Mouse (Mus musculus): ENCODE measurements around the gene Ehd4.
A peak's percentile ranks its signal among the peaks of the same experiment; 100 is the strongest.

The Ehd4 gene

GRCm38 (mm10) chr2:120106397-120106973 lies 47.9 kb downstream of the Ehd4 start:
- no peak for DNase-seq

- no peak for DNase-seq
Measured at GRCm38 (mm10) chr2:120105861-120106260, 48.5 kb downstream of the Ehd4 start.

GRCm38 (mm10) chr2:120102881-120103280 lies 51.5 kb downstream of the Ehd4 start:
- DNase-seq: no peak

GRCm38 (mm10) chr2:120102450-120102849 lies 52.0 kb downstream of the Ehd4 start:
- no peak for DNase-seq

GRCm38 (mm10) chr2:120101961-120102360 lies 52.4 kb downstream of the Ehd4 start:
- no peak for DNase-seq

GRCm38 (mm10) chr2:120099886-120100285 lies 54.5 kb downstream of the Ehd4 start:
- DNase-seq: no peak

GRCm38 (mm10) chr2:120099263-120099662 lies 55.1 kb downstream of the Ehd4 start:
- no peak for DNase-seq

- no peak for DNase-seq
Measured at GRCm38 (mm10) chr2:120098781-120099202, 55.6 kb downstream of the Ehd4 start.

GRCm38 (mm10) chr2:120097868-120098267 lies 56.5 kb downstream of the Ehd4 start:
- no peak for DNase-seq

- DNase-seq: no peak
Measured at GRCm38 (mm10) chr2:120096711-120097110, 57.7 kb downstream of the Ehd4 start.

GRCm38 (mm10) chr2:120096191-120096590 lies 58.2 kb downstream of the Ehd4 start:
- no peak for DNase-seq

- no peak for DNase-seq
Measured at GRCm38 (mm10) chr2:120095171-120095570, 59.2 kb downstream of the Ehd4 start.

GRCm38 (mm10) chr2:120093671-120094430 lies 60.6 kb downstream of the Ehd4 start:
- peak; percentile 31 to 46 for DNase-seq

GRCm38 (mm10) chr2:120090979-120091378 lies 63.4 kb downstream of the Ehd4 start:
- DNase-seq: no peak

GRCm38 (mm10) chr2:120087897-120088296 lies 66.5 kb downstream of the Ehd4 start:
- DNase-seq: no peak

GRCm38 (mm10) chr2:120087391-120087790 lies 67.0 kb downstream of the Ehd4 start:
- DNase-seq: no peak

- no peak for DNase-seq
Measured at GRCm38 (mm10) chr2:120086038-120086437, 68.4 kb downstream of the Ehd4 start.

GRCm38 (mm10) chr2:120084593-120085361 lies 69.6 kb downstream of the Ehd4 start:
- DNase-seq: no peak

- no peak for DNase-seq
Measured at GRCm38 (mm10) chr2:120082416-120082815, 72.0 kb downstream of the Ehd4 start.

GRCm38 (mm10) chr2:120076076-120076705 lies 78.2 kb downstream of the Ehd4 start:
- DNase-seq: peak; percentile 70 to 76

- DNase-seq: peak in 1 of 2 experiments; percentile 19
Measured at GRCm38 (mm10) chr2:120074096-120074495, 80.3 kb downstream of the Ehd4 start.

GRCm38 (mm10) chr2:120069466-120069990 lies 84.9 kb downstream of the Ehd4 start:
- DNase-seq: no peak

Measured in cerebellum, postnatal 36 days (tissue).